Mouse (Mus musculus) stomach, postnatal 0 days (tissue): ENCODE results near the gene Phldb3. TPM values are rescaled to one million over a fixed set of nuclear protein-coding genes. Genes with fewer than 3 reads are reported as not detected.

ENCODE experiments used
- ATAC-seq: fragments of 200-750 bp; cut with Nextera tagmentation; 2 replicates; pipeline ENCODE4 v1.8.0; 2017; ENCODE audit not compliant: low FRiP score, low TSS enrichment
- DNase-seq: peaks from one replicate; pipeline ENCODE4 v3.0.0-alpha.2; 2016; ENCODE audit warnings: low spot score
- H3K27ac ChIP-seq: fragments of 300-500 bp; sonication (generic); replicated peaks from 2 replicates; pipeline ENCODE4 v1.5.1; 2014; ENCODE audit warnings: mild to moderate bottlenecking, control low read depth
- H3K27me3 ChIP-seq: fragments of 300-500 bp; sonication (generic); 2 replicates; pipeline ENCODE4 v1.6.1; 2014; ENCODE audit warnings: low read length; ENCODE audit not compliant: control insufficient read depth, insufficient read depth
- H3K36me3 ChIP-seq: fragments of 300-500 bp; sonication (generic); 2 replicates; pipeline ENCODE4 v1.6.1; 2014; ENCODE audit warnings: low read length, mixed read lengths; ENCODE audit not compliant: control insufficient read depth, insufficient read depth
- H3K4me1 ChIP-seq: fragments of 300-500 bp; sonication (generic); replicated peaks from 2 replicates; pipeline ENCODE4 v1.6.1; 2014; ENCODE audit warnings: antibody characterized with exemption; ENCODE audit not compliant: control insufficient read depth, insufficient read depth
- H3K4me2 ChIP-seq: fragments of 300-500 bp; sonication (generic); replicated peaks from 2 replicates; pipeline ENCODE4 v1.6.1; 2014; ENCODE audit warnings: low read depth, mild to moderate bottlenecking, control low read depth, moderate library complexity
- H3K4me3 ChIP-seq: fragments of 300-500 bp; sonication (generic); 2 replicates; pipeline ENCODE4 v1.5.1; 2014; ENCODE audit warnings: low read depth, low read length, control low read depth
- H3K9ac ChIP-seq: fragments of 300-500 bp; sonication (generic); 2 replicates; pipeline ENCODE4 v1.6.1; 2014; ENCODE audit warnings: mild to moderate bottlenecking, low read length, control low read depth, mixed read lengths
- H3K9me3 ChIP-seq: fragments of 300-500 bp; sonication (generic); 2 replicates; pipeline ENCODE4 v1.6.1; 2016; ENCODE audit warnings: low read length; ENCODE audit not compliant: control insufficient read depth
- CTCF ChIP-seq: IDR thresholded peaks from 2 replicates; pipeline ENCODE4 v1.5.1; 2016; ENCODE audit warnings: antibody characterized with exemption, low read depth, mild to moderate bottlenecking, moderate library complexity
- EP300 ChIP-seq: optimal IDR thresholded peaks from 2 replicates; pipeline ENCODE3; 2016; ENCODE audit warnings: antibody characterized with exemption
- WGBS: fragments of 180-500 bp; shearing (Covaris S2); extraction: QIAGEN DNeasy Blood & Tissue Kit; methylation state at CpG from one replicate; pipeline ENCODE4 v1.1.7; 2014; 5-methylcytosine and 5-hydroxymethylcytosine counted together
- polyA plus RNA-seq: library from polyadenylated mRNA; unstranded; fragments of >200 nt; fragmentation: Nextera tagmentation; extraction: Ambion mirVana; gene quantifications from 2 replicates; pipeline ENCODE4 v1.2.1, GENCODE M21; 2015

Phldb3 gene
- polyA plus RNA-seq, 1 experiment from 2014 or later = 1.2 TPM

DNA sequence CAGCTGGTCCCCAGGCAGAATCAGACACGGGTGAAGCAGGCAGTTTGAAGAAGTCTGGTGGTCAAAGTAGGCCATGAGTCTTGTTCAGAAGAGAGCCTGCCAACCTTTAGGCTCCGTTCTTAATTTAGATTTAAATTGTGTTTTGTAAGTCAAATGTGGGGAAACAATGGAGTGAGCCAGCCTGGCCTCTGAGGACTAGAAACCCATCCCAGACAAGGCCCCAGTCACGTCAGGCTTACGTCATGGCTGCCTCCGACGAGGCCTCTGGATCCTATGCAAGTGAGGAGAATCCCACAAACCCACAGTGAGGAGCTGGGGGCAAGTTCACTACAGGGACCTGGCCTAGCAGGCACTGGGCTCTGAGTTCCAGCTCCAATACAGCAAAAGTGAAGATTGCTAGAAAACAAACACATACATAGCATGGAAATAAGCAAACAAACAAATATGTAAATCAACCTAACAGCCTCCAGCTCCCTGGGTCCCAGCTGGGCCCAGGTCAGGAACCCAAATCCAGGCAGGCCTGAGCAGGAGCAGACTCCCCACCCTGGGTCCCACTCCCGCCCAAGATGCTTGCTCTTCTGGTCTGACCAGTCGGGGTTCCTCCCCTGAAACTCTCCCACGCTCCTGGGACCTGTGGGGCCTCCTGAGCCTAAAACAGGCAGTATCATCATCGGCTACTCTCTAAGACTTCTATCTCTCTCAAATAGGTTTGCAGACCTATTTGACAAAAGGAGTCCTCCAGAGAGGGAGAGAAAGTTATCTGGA lies 19.7 kb downstream of the Phldb3 start:
- TF ChIP-seq CTCF = no peak
- TF ChIP-seq EP300 = peak; percentile 62
- H3K9ac ChIP-seq = 0 out of 2 replicates have a peak overlapping the region, but pooled peaks have one; percentile 27
- DNase-seq (no peak), ATAC-seq (no peak)
- H3K4me3 ChIP-seq = no peak overlapping the region
- H3K27me3 ChIP-seq = no peaks in the 10 kb centered on the region
- H3K27ac ChIP-seq = peak overlapping the region; percentile 45
- 68% methylated on average over 10 of the region's 10 CpGs for WGBS
- no peak overlapping the region for H3K4me2 ChIP-seq
- H3K9me3 ChIP-seq = no peaks in the 10 kb centered on the region
- H3K4me1 ChIP-seq = 0 out of 2 replicates have a peak, but pooled peaks cover 2% of the 10 kb centered on the region
- no peaks in the 10 kb centered on the region for H3K36me3 ChIP-seq

DNA sequence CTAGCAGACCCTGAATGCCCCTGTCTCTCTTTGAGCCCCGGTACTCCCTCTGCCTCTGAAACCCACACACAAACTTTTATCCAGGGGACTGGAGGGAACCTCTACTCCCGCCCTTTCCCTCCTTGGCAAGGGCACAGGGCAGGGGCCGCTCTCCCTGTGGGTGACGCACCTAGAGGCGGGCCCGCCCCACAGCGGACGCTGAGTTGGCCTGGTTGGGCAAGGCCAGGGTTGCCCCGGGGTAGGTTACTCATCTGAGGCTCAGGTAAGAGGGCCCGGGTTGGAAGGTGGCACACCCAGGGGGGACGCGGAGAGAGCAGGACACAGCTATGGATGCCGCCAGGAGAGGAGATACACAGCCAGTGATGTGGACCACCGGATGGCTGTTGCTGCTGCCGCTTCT lies 25.7 kb downstream of the Phldb3 start, which contains the start of gene Lypd3:
Gene Lypd3, plus strand, starts transcription at position 287 of the 400 bp plus-strand sequence.
- 26% methylated on average over 15 of the region's 15 CpGs for WGBS
- peak; percentile 70 for DNase-seq
- H3K27ac ChIP-seq = peak within 1 kb of the TSS; percentile 65
- H3K4me2 ChIP-seq = peak within 1 kb of the TSS; percentile 86
- peaks cover 3% of the 10 kb centered on the region; the same call in 1 of the 2 replicates for H3K4me1 ChIP-seq
- ATAC-seq = peak; percentile 83
- TF ChIP-seq EP300 = no peak
- TF ChIP-seq CTCF = no peak
- H3K36me3 ChIP-seq = no peaks in the 10 kb centered on the region
- H3K9me3 ChIP-seq = no peaks in the 10 kb centered on the region
- H3K9ac ChIP-seq = peak within 1 kb of the TSS; percentile 54
- no peaks in the 10 kb centered on the region for H3K27me3 ChIP-seq
- peak within 1 kb of the TSS; percentile 49 for H3K4me3 ChIP-seq

DNA sequence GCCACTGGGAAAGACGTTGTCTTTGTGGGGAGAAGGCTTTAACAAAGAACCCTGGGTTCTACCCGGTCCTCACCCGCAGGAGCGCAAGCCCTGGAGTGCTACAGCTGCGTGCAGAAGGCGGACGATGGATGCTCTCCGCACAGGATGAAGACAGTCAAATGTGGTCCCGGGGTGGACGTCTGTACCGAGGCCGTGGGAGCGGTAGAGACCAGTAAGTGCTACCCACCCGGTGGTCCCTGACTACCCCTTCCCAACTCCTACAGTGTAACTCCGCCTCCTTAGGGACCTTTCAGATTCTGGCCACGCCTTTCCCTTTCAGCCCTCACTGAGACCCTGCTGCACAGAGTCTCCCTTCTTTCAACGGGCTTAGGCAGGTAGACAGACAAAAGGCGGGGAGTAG lies 26.5 kb downstream of the Phldb3 start:
- TF ChIP-seq CTCF (no peak), EP300 (no peak)
- no peak for DNase-seq
- peak overlapping the region; percentile 86 for H3K4me2 ChIP-seq
- H3K4me3 ChIP-seq = peak overlapping the region; percentile 49
- peaks cover 3% of the 10 kb centered on the region; the same call in 1 of the 2 replicates for H3K4me1 ChIP-seq
- H3K27ac ChIP-seq = peak overlapping the region; percentile 65
- ATAC-seq = no peak
- no peaks in the 10 kb centered on the region for H3K36me3 ChIP-seq
- H3K9ac ChIP-seq = peak overlapping the region; percentile 54
- no peaks in the 10 kb centered on the region for H3K27me3 ChIP-seq
- WGBS = 3% methylated on average over 17 of the region's 18 CpGs
- no peaks in the 10 kb centered on the region for H3K9me3 ChIP-seq

DNA sequence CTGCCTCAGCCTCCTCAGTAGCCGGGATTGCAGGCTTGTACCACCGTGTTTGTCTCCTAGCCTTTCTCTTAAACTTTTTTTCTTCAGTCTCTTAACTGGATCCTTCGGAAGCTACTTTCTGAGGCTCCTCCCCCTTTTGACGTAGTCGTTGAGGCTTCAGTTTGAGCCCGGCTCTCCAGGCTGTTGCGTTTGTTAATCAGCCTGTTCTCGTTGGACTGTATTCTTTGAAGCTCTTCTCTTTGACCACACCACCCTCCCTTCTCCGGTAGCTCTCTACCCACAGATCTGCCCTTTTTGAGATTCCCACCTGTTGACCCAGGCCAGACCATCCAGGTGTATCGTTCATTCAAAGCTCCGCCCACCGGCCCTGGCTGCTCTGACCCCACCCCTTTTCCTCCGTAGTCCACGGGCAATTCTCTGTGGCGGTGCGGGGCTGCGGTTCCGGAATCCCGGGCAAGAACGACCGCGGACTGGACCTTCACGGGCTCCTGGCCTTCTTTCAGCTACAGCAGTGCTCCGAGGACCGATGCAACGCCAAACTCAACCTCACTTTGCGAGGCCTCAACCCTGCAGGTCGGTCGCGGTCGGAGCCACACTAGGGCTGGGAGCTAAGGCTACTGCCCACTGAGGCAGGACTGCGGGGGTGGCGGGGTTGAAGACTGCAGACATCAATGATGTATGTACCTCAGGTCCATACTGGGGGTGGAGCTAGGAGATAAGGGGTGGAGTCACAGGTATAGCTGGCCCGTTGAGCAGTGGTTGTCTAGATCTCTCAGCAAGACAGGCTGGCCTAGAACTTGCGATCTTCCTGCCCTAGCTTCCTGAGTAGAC lies 27.7 kb downstream of the Phldb3 start:
- ATAC-seq (peak; percentile 47), DNase-seq (peak; percentile 50)
- peak overlapping the region; percentile 86 for H3K4me2 ChIP-seq
- H3K4me1 ChIP-seq = peaks cover 3% of the 10 kb centered on the region; the same call in 1 of the 2 replicates
- TF ChIP-seq CTCF (no peak), EP300 (no peak)
- peak overlapping the region; percentile 54 for H3K9ac ChIP-seq
- H3K27ac ChIP-seq = peak overlapping the region; percentile 18; the same call in 1 of the 2 replicates
- H3K27me3 ChIP-seq = no peaks in the 10 kb centered on the region
- no peaks in the 10 kb centered on the region for H3K36me3 ChIP-seq
- peak overlapping the region; percentile 49 for H3K4me3 ChIP-seq
- no peaks in the 10 kb centered on the region for H3K9me3 ChIP-seq
- 2% methylated on average over 34 of the region's 35 CpGs for WGBS

DNA sequence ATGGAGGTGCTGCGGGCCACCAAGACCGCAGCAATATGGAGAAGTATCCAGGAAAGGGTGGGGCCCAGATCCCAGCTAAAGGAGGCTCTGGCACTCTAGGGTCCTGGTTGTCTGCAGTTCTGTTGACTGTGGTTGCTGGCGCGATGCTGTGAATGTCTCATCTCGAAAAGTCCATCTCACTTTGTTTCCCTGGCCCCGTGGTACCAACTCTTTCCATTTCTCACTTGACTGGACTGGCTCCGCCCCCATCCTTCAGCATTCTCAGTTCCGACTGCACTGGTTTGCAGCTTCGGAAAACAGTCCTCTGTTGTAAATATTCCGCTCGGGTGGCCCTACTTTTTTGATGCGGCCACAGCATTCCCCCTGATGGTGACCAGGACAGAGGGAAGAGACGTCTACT lies 29.9 kb downstream of the Phldb3 start:
- H3K27me3 ChIP-seq = no peaks in the 10 kb centered on the region
- WGBS = 67% methylated on average over 13 of the region's 13 CpGs
- no peaks in the 10 kb centered on the region for H3K36me3 ChIP-seq
- H3K4me3 ChIP-seq = no peak overlapping the region
- H3K27ac ChIP-seq = no peak overlapping the region
- DNase-seq (no peak), ATAC-seq (no peak)
- H3K9me3 ChIP-seq = no peaks in the 10 kb centered on the region
- no peak overlapping the region for H3K4me2 ChIP-seq
- peaks cover 3% of the 10 kb centered on the region; the same call in 1 of the 2 replicates for H3K4me1 ChIP-seq
- TF ChIP-seq CTCF (no peak), EP300 (no peak)
- H3K9ac ChIP-seq = no peak overlapping the region
